Mouse (Mus musculus): ENCODE results near the gene Fndc7. TPM values are rescaled to one million over a fixed set of nuclear protein-coding genes. Genes with fewer than 3 reads are reported as not detected.
"Not testable (repeated sequence)": the region's sequence is repeated elsewhere in the genome, so short reads cannot be mapped to it uniquely, and the experiment has no call there.

The Fndc7 gene
- polyA plus RNA-seq, 1 experiment from 2014 or later: 1.9 TPM

GRCm38 (mm10) chr3:108884706-108885289 is 5.0 kb downstream of the Fndc7 start:
- no peaks in the 10 kb centered on the region for H3K9me3 ChIP-seq (ENCODE audit: low read length)
- WGBS: 64% methylated on average over 8 of the region's 8 CpGs
- no peaks in the 10 kb centered on the region for H3K27me3 ChIP-seq (replicated peaks; ENCODE audit: insufficient read depth, low read length)
- DNase-seq (ENCODE audit: low spot score) (no peak), ATAC-seq (no peak)
- no peak overlapping the region for H3K4me3 ChIP-seq (ENCODE audit: low read depth, low read length)
- no peak for TF ChIP-seq EP300 (IDR thresholded peaks at IDR 0.05)
- no peak for TF ChIP-seq CTCF (IDR thresholded peaks at IDR 0.05)
- no peaks in the 10 kb centered on the region; the same call in 1 of the 2 replicates for H3K4me1 ChIP-seq (ENCODE audit: insufficient read depth, low read depth, low read length)
- no peaks in the 10 kb centered on the region for H3K36me3 ChIP-seq (ENCODE audit: insufficient read depth, low read length)
- H3K4me2 ChIP-seq (replicated peaks; ENCODE audit: low read depth, low read length): no peak overlapping the region
- no peak overlapping the region for H3K27ac ChIP-seq (ENCODE audit: low read length)
- no peak overlapping the region for H3K9ac ChIP-seq (replicated peaks; ENCODE audit: low read depth)

GRCm38 (mm10) chr3:108883067-108883466 is 6.7 kb downstream of the Fndc7 start:
- Histone ChIP-seq H3K36me3 (ENCODE audit: insufficient read depth, low read length) (no peaks in the 10 kb centered on the region), H3K27me3 (replicated peaks; ENCODE audit: insufficient read depth, low read length) (no peaks in the 10 kb centered on the region), H3K4me3 (ENCODE audit: low read depth, low read length) (no peak overlapping the region), H3K9ac (replicated peaks; ENCODE audit: low read depth) (no peak overlapping the region), H3K4me2 (replicated peaks; ENCODE audit: low read depth, low read length) (no peak overlapping the region), H3K27ac (ENCODE audit: low read length) (no peak overlapping the region), H3K9me3 (ENCODE audit: low read length) (no peaks in the 10 kb centered on the region), H3K4me1 (ENCODE audit: insufficient read depth, low read depth, low read length) (peaks cover 5% of the 10 kb centered on the region; the same call in 1 of the 2 replicates)
- ATAC-seq: no peak
- DNase-seq (ENCODE audit: low spot score): no peak
- TF ChIP-seq EP300 (IDR thresholded peaks at IDR 0.05) (no peak), CTCF (IDR thresholded peaks at IDR 0.05) (no peak)
- WGBS: 92% methylated on average over 2 of the region's 2 CpGs

- H3K9me3 ChIP-seq (ENCODE audit: low read length); H3K4me3 ChIP-seq (ENCODE audit: low read depth, low read length); H3K4me1 ChIP-seq (ENCODE audit: insufficient read depth, low read depth, low read length); ATAC-seq; H3K36me3 ChIP-seq (ENCODE audit: insufficient read depth, low read length); H3K4me2 ChIP-seq (replicated peaks; ENCODE audit: low read depth, low read length); H3K9ac ChIP-seq (replicated peaks; ENCODE audit: low read depth); H3K27me3 ChIP-seq (replicated peaks; ENCODE audit: insufficient read depth, low read length): not testable (repeated sequence)
- 47% methylated on average over 4 of the region's 4 CpGs for WGBS
- peak; percentile 28 for DNase-seq (ENCODE audit: low spot score)
- peak overlapping the region; percentile 89; the same call in 1 of the 2 replicates for H3K27ac ChIP-seq (ENCODE audit: low read length)
Measured at GRCm38 (mm10) chr3:108881873-108882272, 7.9 kb downstream of the Fndc7 start.

- no peaks in the 10 kb centered on the region for H3K9me3 ChIP-seq (ENCODE audit: low read length)
- WGBS: 28% methylated on average over 28 of the region's 28 CpGs
- peak overlapping the region; percentile 89 for H3K27ac ChIP-seq (ENCODE audit: low read length)
- H3K9ac ChIP-seq (replicated peaks; ENCODE audit: low read depth): no peak overlapping the region
- ATAC-seq: peak; percentile 94
- no peaks in the 10 kb centered on the region for H3K36me3 ChIP-seq (ENCODE audit: insufficient read depth, low read length)
- no peak overlapping the region for H3K4me3 ChIP-seq (ENCODE audit: low read depth, low read length)
- DNase-seq (ENCODE audit: low spot score): peak; percentile 91
- no peaks in the 10 kb centered on the region for H3K27me3 ChIP-seq (replicated peaks; ENCODE audit: insufficient read depth, low read length)
- no peak for TF ChIP-seq CTCF (IDR thresholded peaks at IDR 0.05)
- peak; percentile 71; the same call in 1 of the 2 replicates for TF ChIP-seq EP300 (IDR thresholded peaks at IDR 0.05)
- peak overlapping the region; percentile 39 for H3K4me2 ChIP-seq (replicated peaks; ENCODE audit: low read depth, low read length)
- H3K4me1 ChIP-seq (ENCODE audit: insufficient read depth, low read depth, low read length): peaks cover 5% of the 10 kb centered on the region; the same call in 1 of the 2 replicates
Measured at GRCm38 (mm10) chr3:108880544-108881507, 9.0 kb downstream of the Fndc7 start.

GRCm38 (mm10) chr3:108879836-108880435 is 9.9 kb downstream of the Fndc7 start:
- H3K27ac ChIP-seq (ENCODE audit: low read length): peak overlapping the region; percentile 89
- no peak overlapping the region for H3K9ac ChIP-seq (replicated peaks; ENCODE audit: low read depth)
- H3K4me1 ChIP-seq (ENCODE audit: insufficient read depth, low read depth, low read length): peaks cover 5% of the 10 kb centered on the region; the same call in 1 of the 2 replicates
- H3K27me3 ChIP-seq (replicated peaks; ENCODE audit: insufficient read depth, low read length): no peaks in the 10 kb centered on the region
- TF ChIP-seq EP300 (IDR thresholded peaks at IDR 0.05): no peak
- TF ChIP-seq CTCF (IDR thresholded peaks at IDR 0.05): no peak
- no peak overlapping the region for H3K4me3 ChIP-seq (ENCODE audit: low read depth, low read length)
- H3K36me3 ChIP-seq (ENCODE audit: insufficient read depth, low read length): no peaks in the 10 kb centered on the region
- no peak overlapping the region for H3K4me2 ChIP-seq (replicated peaks; ENCODE audit: low read depth, low read length)
- DNase-seq (ENCODE audit: low spot score): peak; percentile 40
- no peaks in the 10 kb centered on the region for H3K9me3 ChIP-seq (ENCODE audit: low read length)
- WGBS: 31% methylated on average over 5 of the region's 5 CpGs
- ATAC-seq: no peak

- no peaks in the 10 kb centered on the region for H3K36me3 ChIP-seq (ENCODE audit: insufficient read depth, low read length)
- 33% methylated on average over 2 of the region's 2 CpGs for WGBS
- no peak for ATAC-seq
- peak overlapping the region; percentile 89 for H3K27ac ChIP-seq (ENCODE audit: low read length)
- DNase-seq (ENCODE audit: low spot score): peak; percentile 41
- peaks cover 5% of the 10 kb centered on the region; the same call in 1 of the 2 replicates for H3K4me1 ChIP-seq (ENCODE audit: insufficient read depth, low read depth, low read length)
- no peaks in the 10 kb centered on the region for H3K27me3 ChIP-seq (replicated peaks; ENCODE audit: insufficient read depth, low read length)
- no peak for TF ChIP-seq CTCF (IDR thresholded peaks at IDR 0.05)
- no peak for TF ChIP-seq EP300 (IDR thresholded peaks at IDR 0.05)
- no peak overlapping the region for H3K9ac ChIP-seq (replicated peaks; ENCODE audit: low read depth)
- no peak overlapping the region for H3K4me2 ChIP-seq (replicated peaks; ENCODE audit: low read depth, low read length)
- no peak overlapping the region for H3K4me3 ChIP-seq (ENCODE audit: low read depth, low read length)
- no peaks in the 10 kb centered on the region for H3K9me3 ChIP-seq (ENCODE audit: low read length)
Measured at GRCm38 (mm10) chr3:108879129-108879528, 10.7 kb downstream of the Fndc7 start.

Data from lung, postnatal 0 days (tissue).